31 mouse cellular contexts compared by ENCODE assay signal in genomic region chr8:119506106-119506505, GRCm38 (mm10). TPM values are rescaled to one million over a fixed set of nuclear protein-coding genes. Genes with fewer than 3 reads are reported as not detected.
DNase-seq lines count a peak whose midpoint lies in the region; ATAC-seq and TF ChIP-seq lines count a peak whose summit lies in the region.
"Had no signal": no experiment of that assay in that cellular context is flagged by ENCODE, and none has a peak within 500 bp of the region (broad histone marks: within the 10 kb centered on the region; RNA-seq: fewer than 3 reads in every experiment).

No protein-coding gene starts in this region.

- DNase-seq in liver, embryonic 11.5 days (ENCODE audit: low spot score) = no peak
- no peak for DNase-seq in liver
- no peak for DNase-seq in midbrain, embryonic 11.5 days (ENCODE audit: low spot score, missing footprints)
- DNase-seq in CH12.LX (ENCODE audit: extremely low read depth) = no peak
- DNase-seq in natural killer cell, adult 2 months (ENCODE audit: low spot score in 2 of 2) = peak; percentile 63 to 71
- DNase-seq in cerebellum, adult 11-12 months = no peak
- DNase-seq: adrenal gland, adult 8-10 months; adrenal gland, postnatal 25 days; cerebellum, adult 2 months; cerebellum, adult 9-11 months; cerebellum, postnatal 25 days; embryo, embryonic 11 days; gastrocnemius, adult 2 months; gastrocnemius, postnatal 14 days; heart, adult 11 months; heart, postnatal 14 days; heart, postnatal 4 days had no signal

- in situ Hi-C loops in CH12.LX (cut with MboI; ENCODE audit: low pct_ligation_motif_present, low pct_unique_long_range_greater_than_20kb, low sequenced_read_pairs) = no loop called here

- peaks cover 3% of the 10 kb centered on the region; the same call in 1 of the 2 replicates for H3K27me3 ChIP-seq in liver, embryonic 11.5 days (replicated peaks; ENCODE audit: control insufficient read depth, insufficient read depth, low read length)
- no peaks in the 10 kb centered on the region for H3K27me3 ChIP-seq in midbrain, embryonic 15.5 days (replicated peaks)
- no peaks in the 10 kb centered on the region for H3K27me3 ChIP-seq in midbrain, embryonic 11.5 days (ENCODE audit: control insufficient read depth, insufficient read depth, low read length)
- H3K27me3 ChIP-seq in CH12.LX (replicated peaks) = no peaks in the 10 kb centered on the region
- H3K27me3 ChIP-seq: embryonic facial prominence, embryonic 13.5 days had no signal

- TF ChIP-seq POLR2A in CH12.LX (IDR thresholded peaks at IDR 0.05; ENCODE audit: low read depth, low read length) = no peak

- H3K36me3 ChIP-seq in liver, embryonic 11.5 days (ENCODE audit: control insufficient read depth, insufficient read depth, low read length) = peaks cover 27% of the 10 kb centered on the region
- peaks cover 26% of the 10 kb centered on the region; the same call in 1 of the 2 replicates for H3K36me3 ChIP-seq in midbrain, embryonic 15.5 days (replicated peaks)
- peaks cover 14% of the 10 kb centered on the region; the same call in 1 of the 2 replicates for H3K36me3 ChIP-seq in midbrain, embryonic 11.5 days (ENCODE audit: control insufficient read depth, insufficient read depth, low read length)
- H3K36me3 ChIP-seq in CH12.LX (replicated peaks in 1 of 2; ENCODE audit: control insufficient read depth in 1 of 2, insufficient read depth in 1 of 2, low read length in 1 of 2) = peaks cover 49 to 65% of the 10 kb centered on the region in 2 experiments

- no peak overlapping the region for H3K9ac ChIP-seq in liver, embryonic 11.5 days (ENCODE audit: low read depth, low read length)
- H3K9ac ChIP-seq in midbrain, embryonic 15.5 days = no peak overlapping the region
- H3K9ac ChIP-seq in midbrain, embryonic 11.5 days (ENCODE audit: low read length) = no peak overlapping the region
- H3K9ac ChIP-seq in CH12.LX (ENCODE audit: insufficient read depth, low read depth) = no peak overlapping the region
- H3K9ac ChIP-seq: embryonic facial prominence, embryonic 13.5 days; forebrain, embryonic 13.5 days; forebrain, postnatal 0 days; heart, embryonic 13.5 days; hindbrain, embryonic 14.5 days had no signal

- ATAC-seq in liver, embryonic 11.5 days (replicated peaks; ENCODE audit: low FRiP score) = 0 out of 2 replicates have a peak, but pooled peaks have one; percentile 21
- ATAC-seq in midbrain, embryonic 15.5 days (replicated peaks) = no peak
- no peak for ATAC-seq in midbrain, embryonic 11.5 days (ENCODE audit: low FRiP score)
- ATAC-seq: activated CD4-positive, CD25-positive, alpha-beta regulatory T cell, adult 4 months; CD4-positive, CD25-positive, alpha-beta regulatory T cell, adult 4 months; forebrain, embryonic 13.5 days had no signal

- H3K9me3 ChIP-seq in liver, embryonic 11.5 days (ENCODE audit: control insufficient read depth, low read length) = no peaks in the 10 kb centered on the region
- no peaks in the 10 kb centered on the region for H3K9me3 ChIP-seq in midbrain, embryonic 15.5 days
- H3K9me3 ChIP-seq in midbrain, embryonic 11.5 days (ENCODE audit: control insufficient read depth, low read length) = no peaks in the 10 kb centered on the region
- H3K9me3 ChIP-seq in CH12.LX (replicated peaks; ENCODE audit: low read length) = no peaks in the 10 kb centered on the region
- H3K9me3 ChIP-seq: embryonic facial prominence, embryonic 10.5 days; embryonic facial prominence, embryonic 13.5 days; forebrain, embryonic 13.5 days; heart, embryonic 13.5 days had no signal

- TF ChIP-seq RAD21 in CH12.LX (IDR thresholded peaks at IDR 0.05; ENCODE audit: low read depth, low read length) = no peak

- TF ChIP-seq EP300 in CH12.LX (IDR thresholded peaks at IDR 0.05; ENCODE audit: low read length) = no peak

- no peak overlapping the region for H3K4me2 ChIP-seq in liver, embryonic 11.5 days
- H3K4me2 ChIP-seq in midbrain, embryonic 15.5 days = no peak overlapping the region
- no peak overlapping the region for H3K4me2 ChIP-seq in midbrain, embryonic 11.5 days
- H3K4me2 ChIP-seq in CH12.LX (ENCODE audit: insufficient read depth, low read depth, poor library complexity, severe bottlenecking) = no peak overlapping the region
- H3K4me2 ChIP-seq: embryonic facial prominence, embryonic 13.5 days; forebrain, embryonic 13.5 days; heart, embryonic 13.5 days; hindbrain, embryonic 14.5 days had no signal

- H3K79me2 ChIP-seq in CH12.LX (replicated peaks; ENCODE audit: control insufficient read depth, extremely low read depth, insufficient read depth, poor library complexity, severe bottlenecking) = no peaks in the 10 kb centered on the region

- no peak overlapping the region for H3K27ac ChIP-seq in liver, embryonic 11.5 days (ENCODE audit: low read depth, low read length)
- H3K27ac ChIP-seq in midbrain, embryonic 15.5 days = peak overlapping the region; percentile 13; the same call in 1 of the 2 replicates
- no peak overlapping the region for H3K27ac ChIP-seq in midbrain, embryonic 11.5 days (ENCODE audit: low read depth, low read length)
- H3K27ac ChIP-seq in CH12.LX (ENCODE audit: insufficient read depth, low read depth) = no peak overlapping the region
- H3K27ac ChIP-seq: embryonic facial prominence, embryonic 10.5 days; embryonic facial prominence, embryonic 13.5 days; forebrain, embryonic 13.5 days; gastrocnemius, adult 2 months; heart, embryonic 13.5 days; hindbrain, embryonic 14.5 days had no signal

- TF ChIP-seq CTCF in CH12.LX (conservative IDR thresholded peaks at IDR 0.05 in 1 of 2, IDR thresholded peaks at IDR 0.05 in 1 of 2; ENCODE audit: low read depth in 2 of 2, low read length in 2 of 2) = no peak

- dilution Hi-C loops in CH12.LX (cut with MboI; ENCODE audit: extremely low pct_ligation_motif_present, extremely low pct_unique_long_range_greater_than_20kb, low sequenced_read_pairs) = no loop called here

- WGBS in liver, embryonic 11.5 days = 64% methylated on average over 8 of the region's 8 CpGs
- 78% methylated on average over 8 of the region's 8 CpGs for WGBS in midbrain, embryonic 15.5 days
- WGBS in midbrain, embryonic 11.5 days = 88% methylated on average over 8 of the region's 8 CpGs

- no peaks in the 10 kb centered on the region for H3K4me1 ChIP-seq in liver, embryonic 11.5 days (replicated peaks; ENCODE audit: control insufficient read depth, insufficient read depth, low read length)
- peaks cover 15% of the 10 kb centered on the region; the same call in 1 of the 2 replicates for H3K4me1 ChIP-seq in midbrain, embryonic 15.5 days
- peaks cover 12% of the 10 kb centered on the region for H3K4me1 ChIP-seq in midbrain, embryonic 11.5 days (ENCODE audit: control insufficient read depth, insufficient read depth, low read length)
- peaks cover 0 to 37% of the 10 kb centered on the region in 2 experiments; a peak in 2 of 4 replicates for H3K4me1 ChIP-seq in CH12.LX (ENCODE audit: control insufficient read depth in 1 of 2, insufficient read depth in 2 of 2)

- H3K4me3 ChIP-seq in liver, embryonic 11.5 days (ENCODE audit: low read depth, low read length) = no peak overlapping the region
- no peak overlapping the region for H3K4me3 ChIP-seq in midbrain, embryonic 15.5 days
- no peak overlapping the region for H3K4me3 ChIP-seq in midbrain, embryonic 11.5 days (ENCODE audit: low read depth, low read length)
- no peak overlapping the region for H3K4me3 ChIP-seq in CH12.LX (replicated peaks in 1 of 3; ENCODE audit: low read depth in 2 of 3, low read length in 2 of 3, poor library complexity in 1 of 3)
- H3K4me3 ChIP-seq: embryonic facial prominence, embryonic 10.5 days; embryonic facial prominence, embryonic 13.5 days; erythroblast, embryonic 14.5 days; forebrain, embryonic 13.5 days; gastrocnemius, adult 2 months; heart, embryonic 13.5 days had no signal

TF ChIP-seq in CH12.LX, 34 proteins besides CTCF, POLR2A, EP300 and RAD21:
- TF ChIP-seq BHLHE40 (IDR thresholded peaks at IDR 0.05; ENCODE audit: low read depth, low read length) (0 out of 2 replicates have a peak, but pooled peaks have one; percentile 28), JUND (conservative IDR thresholded peaks at IDR 0.05; ENCODE audit: low read depth, low read length) (no peak)

RNA-seq across cellular contexts. Expression of gene Slc38a8, which starts 4.6 kb away (rescaled TPM):
- polyA plus RNA-seq in liver, embryonic 11.5 days (2014; fragmentation: Nextera tagmentation; extraction: Ambion mirVana) = not detected in 2 replicates
- polyA plus RNA-seq in midbrain, embryonic 15.5 days (2015; fragmentation: Nextera tagmentation; extraction: Ambion mirVana) = 0.13 TPM in 1 of 2 replicates, not detected in the other
- polyA plus RNA-seq in midbrain, embryonic 11.5 days (2014; fragmentation: Nextera tagmentation; extraction: Ambion mirVana) = not detected in 2 replicates
- total RNA-seq in CH12.LX (2012; rRNA removed) (0.08 TPM in 1 of 2 replicates, not detected in the other), CH12.LX (2014; rRNA removed) (0.08 TPM in 1 of 2 replicates, not detected in the other)
- 0.12 TPM in 1 of 2 replicates, not detected in the other for polyA plus RNA-seq in CH12.LX (2012; ENCODE audit: insufficient read length, low read depth)
- total RNA-seq: adrenal gland, postnatal 25 days; forebrain, postnatal 0 days; gastrocnemius, adult 2 months; gastrocnemius, postnatal 14 days; gastrocnemius, postnatal 4 days; heart, postnatal 14 days; heart, postnatal 4 days had no signal
- polyA plus RNA-seq: activated CD4-positive, CD25-positive, alpha-beta regulatory T cell, adult 4 months; C2C12; CD4-positive, CD25-positive, alpha-beta regulatory T cell, adult 4 months; erythroblast, embryonic 14.5 days; forebrain, embryonic 13.5 days; heart, embryonic 13.5 days; heart, embryonic 16.5 days; hindbrain, embryonic 11.5 days; hindbrain, embryonic 14.5 days had no signal

RNA-seq across cellular contexts. Expression of gene Mbtps1, which starts 52.4 kb away (rescaled TPM):
- polyA plus RNA-seq in liver, embryonic 11.5 days (2014; fragmentation: Nextera tagmentation; extraction: Ambion mirVana) = 68.6 and 73.0 TPM in 2 replicates
- polyA plus RNA-seq in midbrain, embryonic 15.5 days (2015; fragmentation: Nextera tagmentation; extraction: Ambion mirVana) = 59.5 and 61.1 TPM in 2 replicates
- 83.3 and 84.6 TPM in 2 replicates for polyA plus RNA-seq in midbrain, embryonic 11.5 days (2014; fragmentation: Nextera tagmentation; extraction: Ambion mirVana)
- total RNA-seq in CH12.LX (2012; rRNA removed) (32.6 and 33.8 TPM in 2 replicates), CH12.LX (2014; rRNA removed) (27.8 and 40.7 TPM in 2 replicates)
- polyA plus RNA-seq in CH12.LX (2012; ENCODE audit: insufficient read length, low read depth) = 38.3 and 41.1 TPM in 2 replicates

RNA-seq across cellular contexts. Expression of gene Necab2, which starts 59.6 kb away (rescaled TPM):
- 0.95 and 1.1 TPM in 2 replicates for polyA plus RNA-seq in liver, embryonic 11.5 days (2014; fragmentation: Nextera tagmentation; extraction: Ambion mirVana)
- polyA plus RNA-seq in midbrain, embryonic 15.5 days (2015; fragmentation: Nextera tagmentation; extraction: Ambion mirVana) = 53.0 and 60.5 TPM in 2 replicates
- polyA plus RNA-seq in midbrain, embryonic 11.5 days (2014; fragmentation: Nextera tagmentation; extraction: Ambion mirVana) = 18.9 and 20.3 TPM in 2 replicates
- total RNA-seq in CH12.LX (2012; rRNA removed) = not detected in 2 replicates
- not detected in 2 replicates for total RNA-seq in CH12.LX (2014; rRNA removed)
- not detected in 2 replicates for polyA plus RNA-seq in CH12.LX (2012; ENCODE audit: insufficient read length, low read depth)
- total RNA-seq: gastrocnemius, adult 2 months; heart, postnatal 14 days had no signal
- polyA plus RNA-seq: activated CD4-positive, CD25-positive, alpha-beta regulatory T cell, adult 4 months; C2C12; CD4-positive, CD25-positive, alpha-beta regulatory T cell, adult 4 months; erythroblast, embryonic 14.5 days had no signal

Comparison
In these comparisons a context has a peak if more than half of its experiments do, and no peak if none do; other contexts are left out.
1. DNase-seq: peak in natural killer cell, adult 2 months (2 of 2); none in liver, embryonic 11.5 days (single experiment), liver (single experiment), midbrain, embryonic 11.5 days (single experiment), CH12.LX (single experiment) and cerebellum, adult 11-12 months (single experiment).